Mouse (Mus musculus) c-Kit-negative CD71-positive TER-119-positive erythroid progenitor cells, embryonic 14.5 days (primary cell): Measurements from ENCODE around the gene Arhgap24.

Experiments
- DNase-seq: peaks from one replicate; pipeline ENCODE4 v3.0.0-alpha.2; 2013; ENCODE audit warnings: low read depth, low spot score

The Arhgap24 gene

GRCm38 (mm10) chr5:102502333-102502732, 21.1 kb downstream of the Arhgap24 start:
- DNase-seq = no peak

DNA sequence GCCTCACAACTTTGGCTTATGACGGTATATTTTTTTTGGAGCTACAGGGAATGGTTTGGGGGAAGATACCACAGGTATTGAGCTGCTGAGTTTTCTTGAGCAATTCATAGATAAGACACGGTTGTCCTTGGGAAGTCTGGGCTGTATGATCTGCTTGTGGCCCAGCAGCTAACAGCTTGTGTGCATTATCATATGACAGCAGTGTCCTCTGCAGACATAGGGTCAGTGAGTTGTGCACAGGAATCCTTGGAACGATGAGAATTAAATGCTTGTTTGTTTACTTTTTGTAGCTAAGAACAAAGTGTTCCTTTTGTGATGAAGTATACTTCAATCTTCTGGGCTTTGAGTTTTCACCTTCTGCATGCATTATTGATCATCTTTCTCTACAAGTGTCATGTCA, 21.9 kb downstream of the Arhgap24 start:
- no peak for DNase-seq

DNA sequence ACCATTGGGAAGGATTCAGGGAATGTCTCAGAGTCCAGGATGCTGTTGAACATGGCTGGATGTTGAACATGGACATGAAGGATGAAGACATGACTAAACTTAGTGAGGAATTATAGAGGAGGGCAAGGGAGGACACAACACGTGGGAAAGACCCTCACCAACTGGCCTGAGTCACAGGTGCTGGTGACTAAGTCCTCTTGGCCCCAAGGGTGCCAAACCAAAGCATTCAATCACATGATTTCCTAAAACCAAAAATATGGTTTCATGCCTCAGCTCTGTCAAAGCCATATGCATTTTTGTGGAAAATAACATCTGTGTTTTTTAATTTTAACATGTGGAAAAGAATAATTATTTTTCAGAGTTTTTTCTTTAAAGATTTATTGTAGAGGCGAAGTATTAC, 22.7 kb downstream of the Arhgap24 start:
- no peak for DNase-seq

DNA sequence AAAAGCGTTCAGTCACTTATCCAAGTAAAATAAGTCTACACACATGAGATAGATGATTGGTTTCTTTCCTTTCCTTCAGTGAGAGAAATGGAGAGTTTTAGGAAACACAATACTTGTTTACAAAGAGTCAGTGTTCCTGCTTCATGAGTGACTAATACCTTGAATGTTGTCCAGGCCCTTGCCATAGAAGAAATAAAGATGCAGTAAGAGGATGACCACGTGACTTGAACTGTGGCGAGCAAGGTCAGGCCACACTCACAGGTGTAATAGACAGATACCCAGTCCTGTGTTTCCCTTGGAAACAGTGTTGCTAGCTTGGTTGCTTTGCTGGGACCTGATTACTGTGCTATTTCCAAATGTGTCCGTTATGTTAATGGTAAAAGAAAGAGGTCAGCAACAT, 23.4 kb downstream of the Arhgap24 start:
- DNase-seq = no peak

DNA sequence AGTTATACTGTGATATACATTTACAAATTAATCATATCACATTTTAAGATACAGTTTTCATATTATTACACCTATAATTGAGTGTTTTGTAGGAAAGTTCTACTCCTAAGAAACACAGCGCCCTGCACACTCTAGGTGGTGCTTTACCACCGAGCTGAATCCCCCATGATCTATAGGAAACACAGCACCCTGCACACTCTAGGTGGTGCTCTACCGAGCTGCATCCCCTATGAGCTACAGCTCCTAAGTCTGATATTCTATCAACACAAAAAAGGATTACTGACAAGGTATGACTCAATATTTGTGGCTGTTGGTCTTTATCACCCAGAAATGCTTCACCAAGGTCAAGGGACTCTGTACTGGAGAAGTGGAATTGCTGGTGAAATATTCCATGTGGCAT, 27.0 kb downstream of the Arhgap24 start:
- DNase-seq = no peak

DNA sequence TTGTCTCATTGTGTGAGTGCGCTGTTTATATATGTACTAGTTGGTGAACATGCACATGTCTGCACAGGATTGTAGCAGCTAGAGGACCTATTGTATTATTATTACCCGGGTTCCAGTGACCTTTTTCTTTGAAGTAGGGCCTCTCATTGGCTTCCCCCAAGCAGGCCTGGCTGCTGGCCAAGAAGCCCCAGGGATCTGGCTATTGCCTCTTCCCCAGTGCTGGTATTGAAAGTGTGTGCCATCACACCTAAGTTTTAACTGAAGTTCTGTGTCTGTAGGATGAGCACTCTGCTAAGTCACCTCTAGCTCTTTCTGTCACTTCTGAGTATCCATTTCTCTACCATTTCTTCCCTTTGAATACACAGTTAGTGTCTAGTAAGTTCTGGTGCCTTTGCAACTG, 28.2 kb downstream of the Arhgap24 start:
- no peak for DNase-seq

GRCm38 (mm10) chr5:102511651-102512050, 30.5 kb downstream of the Arhgap24 start:
- no peak for DNase-seq

DNA sequence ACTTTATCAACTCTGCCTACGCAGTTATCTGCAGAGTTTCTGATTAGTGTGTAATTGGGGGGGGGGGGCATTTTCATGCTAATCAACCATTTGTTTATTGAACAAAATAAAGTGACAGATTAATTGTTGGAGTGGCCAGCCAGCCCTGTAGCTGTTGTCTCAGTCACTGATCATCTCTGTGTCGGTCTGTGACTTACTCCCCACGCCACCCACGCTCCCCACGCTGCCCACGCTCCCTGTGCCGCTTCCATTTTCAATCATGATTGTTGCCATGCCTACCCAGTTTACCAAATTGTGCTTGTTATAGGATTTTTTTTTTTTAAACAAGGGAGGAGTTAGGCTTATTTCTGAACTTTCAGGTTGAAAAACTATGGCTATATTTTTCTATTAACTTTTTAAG, 34.3 kb downstream of the Arhgap24 start:
- DNase-seq = no peak

- no peak for DNase-seq
These were observed 39.3 kb downstream of the Arhgap24 start for GRCm38 (mm10) chr5:102520506-102520905.

DNA sequence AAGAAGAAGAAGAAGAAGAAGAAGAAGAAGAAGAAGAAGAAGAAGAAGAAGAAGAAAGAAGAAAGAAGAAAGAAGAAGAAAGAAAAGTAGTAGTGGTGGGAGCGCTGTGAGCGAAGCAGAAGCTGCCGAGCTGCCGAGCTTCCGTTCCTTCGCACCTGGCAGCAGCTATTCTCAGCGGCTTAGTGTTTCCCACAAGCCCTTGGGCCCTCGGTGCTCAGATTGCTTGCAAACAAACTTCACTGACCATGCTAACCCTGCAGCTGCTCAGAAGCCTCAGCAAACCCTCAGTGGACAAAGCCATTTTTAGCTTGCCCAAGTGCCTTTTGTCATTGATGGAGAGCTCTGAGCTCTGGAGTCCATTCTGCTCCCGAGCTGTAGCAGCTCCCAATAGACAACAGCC, 54.1 kb downstream of the Arhgap24 start:
- no peak for DNase-seq

DNA sequence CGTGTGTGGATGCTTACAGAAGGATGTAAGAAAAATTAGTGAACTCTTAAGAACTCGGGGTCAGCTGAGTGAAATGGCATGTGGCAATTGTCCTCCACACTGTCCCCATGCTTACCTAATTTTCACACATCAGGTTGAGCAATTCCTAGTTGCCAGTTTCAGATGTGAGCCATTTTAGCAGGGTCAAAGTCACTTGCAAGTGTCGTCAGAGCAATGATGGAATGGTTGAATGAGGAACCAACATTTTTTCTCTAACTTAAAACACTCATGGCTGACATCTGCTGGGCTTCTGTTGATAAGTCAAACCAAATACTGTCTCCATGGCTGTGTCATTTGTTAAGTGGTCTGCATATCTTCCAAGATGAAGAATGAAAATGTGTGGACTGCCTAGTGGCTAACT, 56.6 kb downstream of the Arhgap24 start:
- DNase-seq = no peak

GRCm38 (mm10) chr5:102546296-102546695, 65.1 kb downstream of the Arhgap24 start:
- DNase-seq = no peak

GRCm38 (mm10) chr5:102547786-102548185, 66.6 kb downstream of the Arhgap24 start:
- DNase-seq = no peak

- DNase-seq = no peak
These were observed 67.2 kb downstream of the Arhgap24 start for GRCm38 (mm10) chr5:102548382-102548781.

GRCm38 (mm10) chr5:102550211-102550610, 69.0 kb downstream of the Arhgap24 start:
- no peak for DNase-seq

- no peak for DNase-seq
These were observed 69.9 kb downstream of the Arhgap24 start for GRCm38 (mm10) chr5:102550870-102551637.

DNA sequence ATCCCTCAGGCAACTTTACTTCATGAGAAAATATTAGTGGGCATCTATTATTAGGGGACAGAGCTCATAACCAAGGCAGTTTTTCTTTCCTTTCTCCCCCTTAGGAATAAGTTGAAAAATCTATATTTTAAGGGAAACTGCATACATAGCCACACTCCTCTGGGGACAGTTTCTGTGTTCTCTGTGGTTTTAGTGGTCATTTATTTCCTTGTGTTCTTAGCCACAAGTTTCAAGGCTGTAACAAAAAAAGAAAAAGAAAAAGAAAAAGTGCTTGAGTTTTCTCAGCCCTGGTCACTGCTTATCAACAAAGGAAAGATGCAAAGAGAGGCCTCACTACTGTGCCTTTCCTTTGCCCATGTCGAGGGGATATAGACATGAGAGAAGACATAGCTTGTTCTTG, 71.3 kb downstream of the Arhgap24 start:
- DNase-seq = no peak

DNA sequence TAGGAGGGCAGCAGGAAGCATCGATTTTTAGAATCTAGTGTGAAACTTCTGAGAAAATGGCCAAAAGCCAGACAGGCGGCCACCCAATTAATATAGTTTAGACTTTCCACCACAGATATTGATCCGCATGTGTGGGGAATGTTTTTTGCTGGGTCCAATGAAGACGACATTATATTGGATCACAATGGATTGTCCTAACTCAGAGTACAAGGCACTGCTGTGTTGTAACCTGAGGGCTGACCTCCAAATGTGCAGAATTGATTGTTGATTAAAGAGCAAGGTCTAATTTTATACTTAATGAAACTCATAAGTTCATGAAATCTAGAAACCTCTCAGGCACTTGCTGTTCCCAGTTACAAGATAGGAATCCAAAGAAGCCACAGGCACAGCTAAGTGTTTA, 74.8 kb downstream of the Arhgap24 start:
- no peak for DNase-seq

- no peak for DNase-seq
These were observed 79.1 kb downstream of the Arhgap24 start for GRCm38 (mm10) chr5:102560270-102560669.

DNA sequence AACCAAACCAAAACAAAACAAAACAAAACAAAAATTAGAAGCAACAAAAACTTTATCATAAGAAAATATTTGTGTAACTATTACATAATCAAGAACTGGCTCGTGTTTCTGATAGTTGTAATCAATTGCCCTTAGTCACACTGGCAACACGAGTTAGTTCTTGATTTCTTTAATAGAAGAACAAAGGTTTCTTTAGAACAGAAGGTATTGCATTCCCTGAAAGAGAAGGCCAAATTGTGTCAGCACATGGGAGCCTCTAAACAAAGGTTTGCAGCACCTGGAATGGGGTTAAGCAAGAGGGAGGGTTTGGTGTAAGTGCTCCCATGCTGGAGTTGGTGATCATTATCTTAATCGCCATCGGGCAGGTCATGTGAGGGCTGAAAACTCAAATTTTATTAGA, 82.8 kb downstream of the Arhgap24 start:
- no peak for DNase-seq

GRCm38 (mm10) chr5:102568764-102569163, 87.6 kb downstream of the Arhgap24 start:
- no peak for DNase-seq

DNA sequence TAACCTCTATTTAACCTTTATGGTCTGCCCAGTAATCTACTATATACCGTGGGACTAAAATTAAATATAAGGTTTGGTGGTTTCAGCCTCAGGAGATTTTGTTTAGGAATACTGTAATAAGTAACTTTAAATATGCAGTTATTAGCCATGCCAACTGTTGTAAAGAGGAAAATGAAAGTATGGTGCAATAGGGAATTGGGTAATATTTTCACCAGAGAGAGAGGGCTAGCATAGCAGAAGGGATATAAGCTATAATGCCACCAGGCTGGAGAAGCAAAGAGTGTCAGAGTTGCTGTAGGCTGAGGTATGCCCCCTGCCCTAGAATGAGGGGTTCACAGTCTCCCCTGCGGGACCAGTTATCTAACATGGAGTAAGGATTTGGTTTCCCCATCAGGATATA, 90.3 kb downstream of the Arhgap24 start:
- no peak for DNase-seq

DNA sequence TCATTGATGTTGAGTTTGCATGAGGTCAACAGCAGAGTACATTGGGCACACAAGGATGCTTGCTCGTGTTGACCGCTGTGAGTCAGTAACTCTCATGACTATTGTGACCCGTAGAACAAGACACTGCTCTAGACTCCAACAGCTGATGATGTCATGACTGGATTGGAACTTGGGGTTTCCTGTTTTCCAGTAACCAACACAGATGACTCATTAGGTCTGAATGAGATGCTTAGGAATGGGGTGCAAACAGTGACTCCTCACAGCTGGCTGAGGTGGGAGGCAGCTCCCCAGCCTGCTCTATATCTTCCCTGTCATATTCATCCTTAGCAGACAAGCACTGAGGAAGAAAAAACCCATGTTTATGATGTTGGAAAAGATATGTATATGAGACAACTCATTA, 95.6 kb downstream of the Arhgap24 start:
- DNase-seq = no peak

DNA sequence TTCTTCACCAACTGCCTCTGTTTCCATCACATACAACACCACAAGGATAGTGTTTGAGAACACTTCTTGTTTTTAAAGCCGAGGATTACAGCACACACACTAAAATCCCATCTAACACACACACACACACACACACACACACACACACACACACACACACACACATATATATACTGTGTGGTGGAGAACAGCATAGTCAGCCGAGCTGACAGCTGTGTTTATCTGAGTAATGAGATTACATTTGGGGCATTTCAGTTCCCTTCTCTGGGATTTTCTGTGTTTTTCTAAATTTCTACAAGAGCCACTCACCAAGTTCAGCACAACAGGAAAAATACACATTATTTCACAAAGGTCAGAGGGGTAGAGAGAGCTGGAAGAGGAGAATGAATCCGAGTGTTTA, 96.5 kb downstream of the Arhgap24 start:
- DNase-seq = no peak
